Mouse (Mus musculus) heart, embryonic 14.5 days (tissue): ENCODE results near the gene Atrnl1. TPM values are rescaled to one million over a fixed set of nuclear protein-coding genes. Genes with fewer than 3 reads are reported as not detected.

ENCODE experiments used
- microRNA-seq: library from miRNA; unstranded; fragments of <30 nt; microRNA quantifications from one replicate; pipeline ENCODE4, GENCODE M21; 2016
- polyA plus RNA-seq: library from polyadenylated mRNA; unstranded; fragments of >200 nt; fragmentation: Nextera tagmentation; extraction: Ambion mirVana; gene quantifications from 2 replicates; pipeline ENCODE4 v1.2.1, GENCODE M21; 2014

Gene Atrnl1
- polyA plus RNA-seq, 1 experiment from 2014 or later: 4.2 TPM

Small RNA genes within 50 kb of the gene (microRNA-seq; reads per million reads assigned to microRNA genes)
- not detected for gene Mir5623

Other genes with a start within 250 kb of the Atrnl1 start
- 10.3 and 12.0 TPM in 2 replicates for gene Trub1, start 158.1 kb upstream of the Atrnl1 start, polyA plus RNA-seq